Mouse (Mus musculus) hindbrain, embryonic 13.5 days (tissue): Measurements from ENCODE around the gene Pde1c. TPM values are rescaled to one million over a fixed set of nuclear protein-coding genes. Genes with fewer than 3 reads are reported as not detected.
A peak's percentile ranks its signal among the peaks of the same experiment; 100 is the strongest.
"Not testable (repeated sequence)": the region's sequence is repeated elsewhere in the genome, so short reads cannot be mapped to it uniquely, and the experiment has no call there.

ENCODE experiments used
- ATAC-seq: fragments of 200-750 bp; cut with Nextera tagmentation; 2 replicates; pipeline ENCODE4 v1.8.0; 2017; ENCODE audit warnings: moderate TSS enrichment; ENCODE audit not compliant: low FRiP score
- H3K27ac ChIP-seq: fragments of 300-500 bp; sonication (generic); 2 replicates; pipeline ENCODE4 v1.5.1; 2015; ENCODE audit warnings: inconsistent platforms, mild to moderate bottlenecking, moderate library complexity
- H3K27me3 ChIP-seq: fragments of 300-500 bp; sonication (generic); 2 replicates; pipeline ENCODE4 v1.6.1; 2015; ENCODE audit warnings: mild to moderate bottlenecking, inconsistent platforms
- H3K36me3 ChIP-seq: fragments of 300-500 bp; sonication (generic); 2 replicates; pipeline ENCODE4 v1.6.1; 2015; ENCODE audit warnings: mild to moderate bottlenecking, inconsistent platforms
- H3K4me1 ChIP-seq: fragments of 300-500 bp; sonication (generic); replicated peaks from 2 replicates; pipeline ENCODE4 v1.6.1; 2015; ENCODE audit warnings: inconsistent platforms
- H3K4me2 ChIP-seq: fragments of 300-500 bp; sonication (generic); 2 replicates; pipeline ENCODE4 v1.6.1; 2015; ENCODE audit warnings: inconsistent platforms, mild to moderate bottlenecking, moderate library complexity
- H3K4me3 ChIP-seq: fragments of 300-500 bp; sonication (generic); 2 replicates; pipeline ENCODE4 v1.5.1; 2015; ENCODE audit warnings: mild to moderate bottlenecking, inconsistent platforms
- H3K9ac ChIP-seq: fragments of 300-500 bp; sonication (generic); 2 replicates; pipeline ENCODE4 v1.6.1; 2015; ENCODE audit warnings: mild to moderate bottlenecking, inconsistent platforms
- H3K9me3 ChIP-seq: fragments of 300-500 bp; sonication (generic); 2 replicates; pipeline ENCODE4 v1.6.1; 2016; ENCODE audit warnings: inconsistent platforms
- WGBS: fragments of 180-500 bp; shearing (Covaris S2); methylation state at CpG from one replicate; pipeline ENCODE4 v1.1.7; 2015; 5-methylcytosine and 5-hydroxymethylcytosine counted together
- polyA plus RNA-seq: library from polyadenylated mRNA; unstranded; fragments of >200 nt; fragmentation: Nextera tagmentation; extraction: Ambion mirVana; gene quantifications from 2 replicates; pipeline ENCODE4 v1.2.1, GENCODE M21; 2015

Gene Pde1c
- 13.8 and 16.2 TPM in 2 replicates for polyA plus RNA-seq

DNA sequence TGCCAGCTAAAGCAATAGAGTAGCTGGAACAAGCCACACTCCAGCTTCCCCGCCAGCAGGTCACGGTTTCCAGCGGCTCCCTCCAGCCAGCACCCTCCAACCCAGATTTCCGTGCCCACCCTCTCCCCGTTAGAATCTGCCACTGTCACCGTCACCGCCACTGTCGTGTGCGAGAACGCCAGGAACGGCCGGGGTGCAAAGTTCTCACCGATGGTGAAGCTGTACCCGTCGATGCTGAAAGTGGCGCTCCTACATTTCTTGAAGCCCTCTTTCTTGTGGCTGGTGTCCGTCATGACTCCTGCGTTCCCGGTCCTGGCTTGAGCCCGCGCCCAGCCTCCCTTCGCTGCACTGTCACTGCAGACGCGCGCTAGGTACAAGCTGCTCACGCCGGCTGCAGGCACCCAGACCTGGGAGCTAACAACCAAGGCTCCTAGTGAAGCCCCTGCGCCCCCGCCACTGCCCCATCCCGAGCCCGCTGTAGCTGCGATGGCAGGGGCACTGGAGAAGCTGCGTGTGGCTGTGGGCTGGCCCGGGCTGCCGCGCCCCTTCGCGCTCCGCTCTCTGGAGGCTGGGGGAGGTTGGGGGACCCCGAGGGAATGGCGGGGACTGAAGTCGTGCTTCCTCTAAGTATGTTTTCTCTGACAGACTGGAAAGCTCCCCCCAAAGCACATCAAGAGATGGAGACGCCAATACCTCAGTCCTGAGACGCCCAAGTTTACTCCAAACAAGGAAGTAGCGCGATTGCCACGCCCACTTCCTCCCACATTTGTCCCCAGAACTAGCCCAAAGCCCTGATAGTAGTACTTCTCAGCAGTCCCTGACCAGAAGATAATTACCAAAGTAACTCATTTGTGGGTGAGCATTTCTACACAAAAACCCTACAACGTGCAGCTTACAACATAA lies at the start of gene Pde1c:
Gene Pde1c, minus strand, starts transcription at position 634 of the 903 bp plus-strand sequence.
- peak within 1 kb of the TSS; percentile 94 for H3K4me2 ChIP-seq
- peak within 1 kb of the TSS; percentile 69 for H3K4me3 ChIP-seq
- no peaks in the 10 kb centered on the region for H3K9me3 ChIP-seq
- under 1% methylated on average over 48 of the region's 48 CpGs for WGBS
- peak within 1 kb of the TSS; percentile 77 for H3K9ac ChIP-seq
- no peaks in the 10 kb centered on the region for H3K4me1 ChIP-seq
- peak; percentile 88 for ATAC-seq
- no peaks in the 10 kb centered on the region for H3K36me3 ChIP-seq
- H3K27me3 ChIP-seq = peaks cover 10% of the 10 kb centered on the region
- peak within 1 kb of the TSS; percentile 13; the same call in 1 of the 2 replicates for H3K27ac ChIP-seq

DNA sequence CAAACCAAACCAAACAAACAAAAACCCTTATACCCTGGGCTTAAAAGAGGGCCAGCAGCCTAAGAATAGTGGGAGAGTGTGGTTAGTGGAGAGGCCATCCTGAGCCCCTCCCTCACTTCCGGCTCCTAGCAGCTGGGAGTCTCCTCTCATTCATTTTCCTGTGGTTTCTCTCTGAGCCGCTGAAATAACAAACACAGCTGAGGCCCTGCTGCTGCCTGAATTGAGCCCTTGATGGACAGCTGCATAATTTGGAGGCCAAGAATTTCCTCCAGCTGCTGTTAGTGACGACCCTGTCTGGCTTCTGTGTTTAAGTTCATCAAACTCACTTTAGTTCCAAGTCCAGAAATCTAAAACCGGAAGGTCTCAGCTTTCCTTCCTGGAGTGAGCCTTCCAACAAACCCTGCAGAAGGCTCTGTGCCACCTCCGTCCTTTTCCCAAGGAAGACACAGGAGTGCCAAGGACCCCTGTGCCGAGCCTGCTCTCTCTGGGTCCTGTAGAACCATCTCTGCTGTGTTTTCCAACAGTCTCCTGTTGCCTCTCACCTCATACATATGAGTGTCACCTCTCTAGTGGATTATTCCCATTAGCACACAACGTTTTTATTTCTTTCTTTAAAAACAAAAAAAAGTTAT lies 48.2 kb upstream of the Pde1c start:
- Histone ChIP-seq H3K4me2 (no peak overlapping the region), H3K9ac (no peak overlapping the region), H3K4me3 (no peak overlapping the region), H3K27ac (peak overlapping the region; percentile 36), H3K9me3 (no peaks in the 10 kb centered on the region), H3K27me3 (no peaks in the 10 kb centered on the region), H3K4me1 (peaks cover 18% of the 10 kb centered on the region), H3K36me3 (no peaks in the 10 kb centered on the region)
- ATAC-seq = peak; percentile 69
- 22% methylated on average over 7 of the region's 7 CpGs for WGBS

DNA sequence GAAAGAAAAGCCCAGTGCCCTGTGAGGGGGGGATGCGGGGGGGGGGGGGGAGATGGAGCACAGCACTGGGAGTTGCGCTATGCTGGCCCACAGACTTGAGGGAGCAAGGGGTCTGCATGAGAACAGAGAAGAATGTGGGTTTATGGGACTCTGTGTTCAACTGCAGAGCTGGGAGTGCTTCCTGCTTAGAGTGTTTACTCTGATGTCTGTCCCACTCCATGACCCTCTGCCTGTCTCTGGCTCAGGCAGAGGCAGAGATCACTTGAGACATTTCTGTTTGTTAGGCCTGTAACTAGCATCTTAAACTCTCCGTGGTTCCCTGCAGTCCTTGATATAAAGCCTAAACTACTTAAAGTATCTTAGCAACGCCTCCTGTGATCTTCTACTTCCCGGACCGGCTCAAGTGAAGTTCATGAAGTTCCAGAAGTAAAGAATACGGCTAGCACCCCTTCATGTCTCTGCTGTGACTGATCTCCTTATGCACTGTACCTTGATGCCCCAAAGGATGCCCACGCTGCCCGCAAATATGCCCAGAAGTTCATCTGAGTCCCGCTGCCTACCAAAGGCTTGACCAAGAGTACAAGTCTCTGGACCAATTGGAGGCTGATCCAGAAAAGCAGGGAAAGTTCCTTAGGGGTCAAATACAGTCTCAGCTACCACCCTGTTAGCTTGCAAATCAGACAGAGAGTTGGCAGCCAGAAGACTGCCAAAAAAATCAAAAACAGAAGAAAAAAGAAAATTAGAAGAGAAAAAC lies 47.5 kb upstream of the Pde1c start:
- no peaks in the 10 kb centered on the region for H3K9me3 ChIP-seq
- H3K27me3 ChIP-seq = no peaks in the 10 kb centered on the region
- no peak overlapping the region for H3K4me2 ChIP-seq
- no peak overlapping the region for H3K4me3 ChIP-seq
- H3K27ac ChIP-seq = peak overlapping the region; percentile 36
- peaks cover 18% of the 10 kb centered on the region for H3K4me1 ChIP-seq
- no peaks in the 10 kb centered on the region for H3K36me3 ChIP-seq
- 67% methylated on average over 10 of the region's 10 CpGs for WGBS
- no peak for ATAC-seq
- H3K9ac ChIP-seq = no peak overlapping the region

DNA sequence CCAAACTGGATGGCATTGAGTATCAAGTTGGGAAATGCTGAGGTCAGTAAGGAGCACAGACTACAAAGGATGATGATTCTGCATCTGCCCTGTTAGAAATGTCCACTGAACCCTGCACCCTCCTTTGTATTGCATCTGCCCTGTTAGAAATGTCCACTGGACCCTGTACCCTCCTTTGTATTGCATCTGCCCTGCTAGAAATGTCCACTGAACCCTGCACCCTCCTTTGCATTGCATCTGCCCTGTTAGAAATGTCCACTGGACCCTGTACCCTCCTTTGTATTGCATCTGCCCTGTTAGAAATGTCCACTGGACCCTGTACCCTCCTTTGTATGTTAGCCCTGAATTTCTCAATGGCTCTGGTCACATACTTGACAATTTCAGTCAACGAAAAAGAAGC lies 40.6 kb upstream of the Pde1c start:
- not testable (repeated sequence) for H3K36me3 ChIP-seq, H3K9ac ChIP-seq, H3K9me3 ChIP-seq, H3K4me2 ChIP-seq, H3K4me1 ChIP-seq, H3K27ac ChIP-seq, H3K27me3 ChIP-seq, H3K4me3 ChIP-seq, ATAC-seq
- 46% methylated on average over 1 of the region's 1 CpGs for WGBS

DNA sequence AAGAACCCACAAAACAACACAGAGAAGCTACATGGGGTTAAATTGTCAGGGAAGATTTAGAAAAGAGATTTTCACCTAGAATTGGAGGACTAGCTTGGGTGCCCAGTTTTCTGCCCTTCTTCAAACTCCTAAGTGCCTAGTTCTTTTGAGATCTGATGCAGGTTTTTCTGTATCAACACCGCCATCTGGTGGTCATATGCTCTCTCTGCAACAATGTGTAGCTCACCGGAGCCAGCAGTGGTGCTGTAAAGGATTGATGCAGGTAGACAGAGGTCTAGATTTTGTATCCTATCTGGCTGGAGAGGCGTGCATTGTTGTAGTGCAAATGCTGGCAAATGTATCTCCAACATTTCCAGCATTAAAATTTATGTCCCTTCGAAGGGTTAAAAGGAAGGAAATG lies 39.4 kb upstream of the Pde1c start:
- WGBS = 5% methylated on average over 4 of the region's 4 CpGs
- no peak overlapping the region for H3K27ac ChIP-seq

DNA sequence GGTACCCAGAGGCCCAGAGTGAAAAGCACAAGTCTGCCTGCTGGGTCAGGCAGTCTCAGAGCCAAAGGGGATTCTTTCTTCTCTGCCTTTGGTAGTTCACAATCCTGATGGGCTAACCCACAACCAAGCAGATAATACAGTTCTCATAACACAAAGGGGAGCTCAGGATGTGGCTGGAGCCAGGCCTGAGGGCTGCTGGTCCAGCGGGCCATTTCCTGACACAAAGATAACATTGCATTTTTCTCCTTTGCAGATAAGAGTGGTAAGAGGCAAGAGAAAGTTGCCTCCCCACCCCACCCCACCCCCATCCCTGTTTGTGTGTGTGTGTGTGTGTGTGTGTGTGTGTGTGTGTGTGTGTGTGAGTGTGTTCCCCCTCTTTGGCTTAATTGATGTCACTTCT lies 10.7 kb upstream of the Pde1c start:
- 75% methylated on average over 1 of the region's 1 CpGs for WGBS
- no peak overlapping the region for H3K4me3 ChIP-seq

More for the DNA sequence above, 39.4 kb upstream of the Pde1c start:
- Histone ChIP-seq H3K27me3 (no peaks in the 10 kb centered on the region; the same call in 1 of the 2 replicates), H3K36me3 (no peaks in the 10 kb centered on the region), H3K4me3 (no peak overlapping the region), H3K9ac (no peak overlapping the region), H3K9me3 (no peaks in the 10 kb centered on the region), H3K4me1 (no peaks in the 10 kb centered on the region), H3K4me2 (no peak overlapping the region)
- peak; percentile 77 for ATAC-seq

DNA sequence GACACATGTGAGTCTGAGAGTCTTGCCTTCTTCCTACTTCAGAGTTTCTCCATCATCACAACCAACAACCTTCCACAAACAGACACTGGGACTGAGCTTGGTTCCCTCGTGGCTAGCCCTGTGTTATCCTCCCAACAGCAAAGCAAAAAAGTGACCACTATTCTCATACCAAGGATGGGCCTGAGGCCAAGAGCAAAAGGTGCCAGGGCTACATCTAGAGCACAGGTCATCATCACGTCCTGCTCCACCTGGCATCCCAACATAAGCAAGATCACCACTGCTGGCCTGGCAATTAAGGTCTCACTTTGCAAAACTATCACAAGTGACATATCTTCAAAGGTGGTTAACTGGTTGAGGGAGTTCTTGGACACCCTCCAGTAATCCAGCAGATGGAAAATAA lies 8.0 kb downstream of the Pde1c start:
- no peaks in the 10 kb centered on the region for H3K27me3 ChIP-seq
- no peak for ATAC-seq
- H3K27ac ChIP-seq = no peak overlapping the region
- no peak overlapping the region for H3K9ac ChIP-seq
- no peaks in the 10 kb centered on the region for H3K36me3 ChIP-seq
- no peaks in the 10 kb centered on the region for H3K4me1 ChIP-seq
- WGBS = 81% methylated on average over 2 of the region's 2 CpGs
- no peaks in the 10 kb centered on the region for H3K9me3 ChIP-seq
- no peak overlapping the region for H3K4me3 ChIP-seq
- H3K4me2 ChIP-seq = no peak overlapping the region

More for the DNA sequence above, 10.7 kb upstream of the Pde1c start:
- no peaks in the 10 kb centered on the region for H3K27me3 ChIP-seq
- no peaks in the 10 kb centered on the region for H3K36me3 ChIP-seq
- H3K27ac ChIP-seq = no peak overlapping the region
- no peak overlapping the region for H3K4me2 ChIP-seq
- no peak for ATAC-seq
- no peak overlapping the region for H3K9ac ChIP-seq
- H3K9me3 ChIP-seq = no peaks in the 10 kb centered on the region
- H3K4me1 ChIP-seq = no peaks in the 10 kb centered on the region

DNA sequence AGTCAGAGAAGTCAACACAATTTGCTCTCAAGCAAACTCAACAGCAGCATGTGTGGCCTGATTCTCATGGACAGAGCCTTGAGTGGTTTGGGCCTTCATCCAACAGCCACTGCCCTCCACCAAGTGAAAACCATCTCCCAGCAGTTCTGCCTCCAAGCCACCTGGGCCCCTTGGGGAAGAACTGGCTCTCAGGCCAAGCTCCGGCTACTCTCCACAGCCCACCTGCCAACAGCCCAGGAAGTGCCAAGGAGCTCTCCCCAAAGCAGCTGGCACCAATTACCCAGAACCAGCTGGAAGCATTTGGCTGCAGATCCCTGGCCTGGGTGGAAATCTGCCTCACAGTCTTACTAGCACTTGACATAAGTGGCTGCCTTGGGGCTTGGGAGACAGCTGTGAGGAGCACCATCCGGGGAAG lies 8.4 kb downstream of the Pde1c start:
- 64% methylated on average over 2 of the region's 2 CpGs for WGBS
- Histone ChIP-seq H3K9ac (no peak overlapping the region), H3K36me3 (no peaks in the 10 kb centered on the region), H3K4me3 (no peak overlapping the region), H3K9me3 (no peaks in the 10 kb centered on the region), H3K27me3 (no peaks in the 10 kb centered on the region), H3K4me2 (no peak overlapping the region), H3K27ac (no peak overlapping the region), H3K4me1 (peaks cover 1% of the 10 kb centered on the region; the same call in 1 of the 2 replicates)
- ATAC-seq = peak; percentile 60; the same call in 1 of the 2 replicates

DNA sequence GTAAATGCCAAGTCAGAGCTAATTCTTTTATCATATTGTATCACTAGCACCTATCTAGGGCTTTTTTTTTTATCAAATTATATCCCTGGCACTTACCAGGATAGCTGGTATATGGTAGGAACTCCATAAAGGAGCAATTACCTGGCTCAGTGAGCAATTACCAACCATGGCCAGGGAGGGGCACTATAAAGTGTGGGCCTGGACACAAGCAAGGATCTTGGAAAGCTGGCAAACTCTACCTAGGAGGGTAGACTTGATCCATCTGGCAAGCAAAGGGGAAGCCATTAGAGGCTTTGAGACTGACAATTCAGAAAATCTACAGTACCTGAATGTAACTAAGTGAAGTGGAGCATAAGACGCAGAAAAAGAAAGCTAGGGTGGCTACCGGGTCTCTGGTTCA lies 10.2 kb downstream of the Pde1c start:
- 100% methylated on average over 2 of the region's 2 CpGs for WGBS
- ATAC-seq = no peak
- Histone ChIP-seq H3K4me2 (no peak overlapping the region), H3K36me3 (no peaks in the 10 kb centered on the region), H3K27me3 (no peaks in the 10 kb centered on the region), H3K9ac (no peak overlapping the region), H3K4me3 (no peak overlapping the region), H3K27ac (no peak overlapping the region), H3K4me1 (peaks cover 4% of the 10 kb centered on the region; the same call in 1 of the 2 replicates), H3K9me3 (no peaks in the 10 kb centered on the region)

DNA sequence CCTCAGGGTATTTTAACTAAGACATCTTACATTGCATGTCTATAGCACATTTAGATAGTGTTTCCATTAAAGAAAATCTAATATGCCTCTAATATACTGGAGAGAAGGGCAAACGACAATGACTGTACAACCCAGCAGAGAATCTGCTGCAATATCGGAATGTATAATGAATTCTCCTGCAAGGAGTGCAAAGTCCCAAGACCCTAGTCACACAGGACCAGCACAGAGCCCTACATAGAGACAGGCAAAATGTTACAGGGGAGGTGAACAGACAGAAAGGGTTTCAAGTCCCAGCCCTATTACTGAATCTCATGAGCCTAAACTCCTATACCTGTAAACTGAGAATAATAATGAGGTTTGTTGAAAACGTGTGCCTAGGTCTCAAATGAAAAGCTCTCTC lies 13.1 kb downstream of the Pde1c start:
- Histone ChIP-seq H3K4me1 (peaks cover 4% of the 10 kb centered on the region; the same call in 1 of the 2 replicates), H3K4me2 (no peak overlapping the region), H3K4me3 (no peak overlapping the region), H3K27me3 (no peaks in the 10 kb centered on the region), H3K9ac (no peak overlapping the region), H3K27ac (no peak overlapping the region), H3K36me3 (no peaks in the 10 kb centered on the region), H3K9me3 (no peaks in the 10 kb centered on the region)
- 70% methylated on average over 3 of the region's 3 CpGs for WGBS
- ATAC-seq = peak; percentile 5; the same call in 1 of the 2 replicates

DNA sequence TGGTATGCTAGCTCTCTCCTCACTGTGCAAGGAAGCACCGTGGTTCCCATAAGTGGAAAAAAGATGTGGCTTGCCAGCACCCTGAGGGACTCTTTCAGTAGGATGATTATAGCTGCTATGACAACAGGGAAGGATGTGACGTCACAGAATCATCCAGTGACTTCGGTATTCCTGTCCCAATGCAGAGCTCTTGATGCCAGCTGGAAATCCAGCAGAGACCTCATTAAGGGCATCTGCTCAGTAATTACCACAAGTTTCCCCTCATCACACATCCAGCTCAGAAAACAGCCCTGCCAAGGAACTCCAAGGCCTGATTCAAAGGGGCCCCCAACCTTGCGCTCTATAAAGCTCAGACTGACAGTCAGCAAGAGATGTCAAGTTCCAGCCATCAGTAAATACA lies 13.5 kb downstream of the Pde1c start:
- H3K9me3 ChIP-seq = no peaks in the 10 kb centered on the region
- H3K27ac ChIP-seq = no peak overlapping the region
- ATAC-seq = peak; percentile 90
- no peak overlapping the region for H3K4me2 ChIP-seq
- no peaks in the 10 kb centered on the region for H3K36me3 ChIP-seq
- H3K4me1 ChIP-seq = peaks cover 4% of the 10 kb centered on the region; the same call in 1 of the 2 replicates
- no peak overlapping the region for H3K4me3 ChIP-seq
- H3K27me3 ChIP-seq = no peaks in the 10 kb centered on the region
- no peak overlapping the region for H3K9ac ChIP-seq
- WGBS = 35% methylated on average over 4 of the region's 4 CpGs

DNA sequence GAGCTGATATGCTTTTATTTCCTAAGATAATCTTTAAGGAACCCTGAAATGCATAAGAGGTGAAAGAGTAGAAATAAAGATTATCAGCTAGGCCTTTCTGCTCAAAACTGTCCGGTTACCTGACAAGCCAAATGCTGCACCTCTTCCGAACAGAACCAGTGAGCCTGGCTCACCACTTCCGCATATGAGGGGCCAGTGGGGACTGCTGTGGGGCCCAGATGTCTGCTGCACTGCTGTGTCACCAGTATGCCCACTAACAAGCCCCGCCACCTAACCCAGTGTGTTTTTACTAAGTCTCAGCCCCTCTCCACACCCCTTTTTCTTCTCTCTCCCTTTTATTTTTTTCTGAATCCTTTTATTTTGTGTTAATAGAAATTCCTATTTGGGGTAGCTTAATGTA lies 17.9 kb downstream of the Pde1c start:
- Histone ChIP-seq H3K4me3 (no peak overlapping the region), H3K27ac (no peak overlapping the region), H3K9ac (no peak overlapping the region), H3K4me2 (no peak overlapping the region), H3K9me3 (no peaks in the 10 kb centered on the region), H3K36me3 (no peaks in the 10 kb centered on the region), H3K27me3 (no peaks in the 10 kb centered on the region), H3K4me1 (peaks cover 4% of the 10 kb centered on the region; the same call in 1 of the 2 replicates)
- WGBS = 85% methylated on average over 4 of the region's 4 CpGs
- no peak for ATAC-seq
